Mouse (Mus musculus) bone marrow macrophage, adult 2 months (primary cell): ENCODE results near the gene Lrrc52.

Experiments
- CTCF ChIP-seq: IDR thresholded peaks from 2 replicates; pipeline ENCODE4 v1.5.1; 2012; ENCODE audit warnings: low read depth, mild to moderate bottlenecking, low read length, moderate library complexity
- POLR2A ChIP-seq: IDR thresholded peaks from 2 replicates; pipeline ENCODE4 v1.6.1; 2012; ENCODE audit warnings: mild to moderate bottlenecking, low read depth, low read length, borderline replicate concordance

- TF ChIP-seq CTCF (no peak), POLR2A (no peak)
These were observed 18.5 kb downstream of the Lrrc52 start for GRCm38 (mm10) chr1:167448088-167448487.
